Mouse (Mus musculus): ENCODE data around the gene Trpd52l3. TPM values are rescaled to one million over a fixed set of nuclear protein-coding genes. Genes with fewer than 3 reads are reported as not detected.
"Not testable (repeated sequence)": the region's sequence is repeated elsewhere in the genome, so short reads cannot be mapped to it uniquely, and the experiment has no call there.

Trpd52l3 gene
- polyA plus RNA-seq, 1 experiment from 2014 or later: not detected

GRCm38 (mm10) chr19:30016156-30016555 is 12.6 kb downstream of the Trpd52l3 start:
- no peaks in the 10 kb centered on the region for H3K4me1 ChIP-seq (ENCODE audit: control insufficient read depth, insufficient read depth, low read length)
- no peak for ATAC-seq (ENCODE audit: low read depth)
- H3K4me3 ChIP-seq (ENCODE audit: low read depth, low read length): no peak overlapping the region

GRCm38 (mm10) chr19:30023419-30023818 is 19.8 kb downstream of the Trpd52l3 start:
- H3K4me2 ChIP-seq (ENCODE audit: low read depth, low read length); H3K27me3 ChIP-seq (ENCODE audit: control insufficient read depth, insufficient read depth, low read length); H3K4me1 ChIP-seq (ENCODE audit: control insufficient read depth, insufficient read depth, low read length); H3K36me3 ChIP-seq (ENCODE audit: control insufficient read depth, insufficient read depth, low read length); H3K9me3 ChIP-seq (ENCODE audit: control insufficient read depth, low read length); H3K27ac ChIP-seq (ENCODE audit: low read depth, low read length); ATAC-seq (ENCODE audit: low read depth); H3K9ac ChIP-seq (replicated peaks; ENCODE audit: low read depth, low read length); H3K4me3 ChIP-seq (ENCODE audit: low read depth, low read length): not testable (repeated sequence)
- WGBS: 97% methylated on average over 10 of the region's 10 CpGs

More at GRCm38 (mm10) chr19:30016156-30016555, 12.6 kb downstream of the Trpd52l3 start:
- H3K4me2 ChIP-seq (ENCODE audit: low read depth, low read length): no peak overlapping the region
- H3K27ac ChIP-seq (ENCODE audit: low read depth, low read length): no peak overlapping the region
- no peaks in the 10 kb centered on the region for H3K36me3 ChIP-seq (ENCODE audit: control insufficient read depth, insufficient read depth, low read length)
- 72% methylated on average over 6 of the region's 6 CpGs for WGBS
- no peak overlapping the region for H3K9ac ChIP-seq (replicated peaks; ENCODE audit: low read depth, low read length)
- H3K27me3 ChIP-seq (ENCODE audit: control insufficient read depth, insufficient read depth, low read length): no peaks in the 10 kb centered on the region
- no peaks in the 10 kb centered on the region for H3K9me3 ChIP-seq (ENCODE audit: control insufficient read depth, low read length)

DNA sequence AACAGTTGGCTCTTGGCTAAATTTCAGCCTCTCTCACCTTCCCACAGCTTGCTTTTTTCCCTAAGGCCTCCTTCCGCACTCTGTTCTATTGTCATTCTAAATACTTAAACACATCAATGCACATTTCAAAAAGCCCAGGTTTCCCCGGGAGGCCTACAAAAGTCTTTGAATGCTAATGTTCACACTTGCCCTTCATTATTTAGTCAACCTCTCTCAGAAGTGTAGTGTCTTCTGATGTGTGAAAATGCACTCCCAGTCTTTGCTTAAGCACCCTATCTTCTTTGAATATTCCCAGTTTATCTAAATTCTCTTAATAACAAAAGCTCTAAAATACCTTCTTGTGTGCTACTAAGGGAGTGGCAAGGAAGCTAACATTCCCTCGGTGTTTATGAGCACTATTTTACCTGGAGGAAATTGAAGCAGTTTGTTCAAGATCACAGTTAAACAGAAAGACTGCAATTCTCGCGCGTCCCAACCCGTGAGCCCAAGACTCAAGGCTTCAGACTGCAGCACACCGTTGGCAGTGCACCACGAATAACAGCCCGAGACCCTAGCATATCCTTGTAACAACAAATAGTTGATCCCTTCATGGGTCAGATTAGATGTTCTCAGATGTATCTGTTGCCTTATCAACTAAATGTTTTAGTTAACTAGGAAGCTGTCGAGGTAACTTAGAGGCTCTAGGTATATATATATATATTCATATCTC is 25.6 kb downstream of the Trpd52l3 start:
- Histone ChIP-seq H3K9me3 (ENCODE audit: control insufficient read depth, low read length) (no peaks in the 10 kb centered on the region), H3K4me2 (ENCODE audit: low read depth, low read length) (peak overlapping the region; percentile 81), H3K27ac (ENCODE audit: low read depth, low read length) (no peak overlapping the region), H3K27me3 (ENCODE audit: control insufficient read depth, insufficient read depth, low read length) (no peaks in the 10 kb centered on the region), H3K4me3 (ENCODE audit: low read depth, low read length) (peak overlapping the region; percentile 77), H3K4me1 (ENCODE audit: control insufficient read depth, insufficient read depth, low read length) (peaks cover 34% of the 10 kb centered on the region), H3K9ac (replicated peaks; ENCODE audit: low read depth, low read length) (peak overlapping the region; percentile 88), H3K36me3 (ENCODE audit: control insufficient read depth, insufficient read depth, low read length) (no peaks in the 10 kb centered on the region)
- WGBS: 18% methylated on average over 11 of the region's 11 CpGs
- no peak for ATAC-seq (ENCODE audit: low read depth)

- peak within 1 kb of the TSS; percentile 77 for H3K4me3 ChIP-seq (ENCODE audit: low read depth, low read length)
- peak within 1 kb of the TSS; percentile 88 for H3K9ac ChIP-seq (replicated peaks; ENCODE audit: low read depth, low read length)
- no peaks in the 10 kb centered on the region for H3K36me3 ChIP-seq (ENCODE audit: control insufficient read depth, insufficient read depth, low read length)
- WGBS: 1% methylated on average over 72 of the region's 74 CpGs
- peaks cover 39% of the 10 kb centered on the region for H3K4me1 ChIP-seq (ENCODE audit: control insufficient read depth, insufficient read depth, low read length)
- H3K9me3 ChIP-seq (ENCODE audit: control insufficient read depth, low read length): no peaks in the 10 kb centered on the region
- ATAC-seq (ENCODE audit: low read depth): peak; percentile 97
- H3K4me2 ChIP-seq (ENCODE audit: low read depth, low read length): peak within 1 kb of the TSS; percentile 81
- H3K27me3 ChIP-seq (ENCODE audit: control insufficient read depth, insufficient read depth, low read length): no peaks in the 10 kb centered on the region
- H3K27ac ChIP-seq (ENCODE audit: low read depth, low read length): peak within 1 kb of the TSS; percentile 95
Observed at GRCm38 (mm10) chr19:30029894-30030635, 26.5 kb downstream of the Trpd52l3 start, which contains the start of gene Uhrf2. Uhrf2 (plus strand) TSS chr19:30030513.

GRCm38 (mm10) chr19:30030636-30031467 is 27.3 kb downstream of the Trpd52l3 start:
- Histone ChIP-seq H3K36me3 (ENCODE audit: control insufficient read depth, insufficient read depth, low read length) (no peaks in the 10 kb centered on the region), H3K9ac (replicated peaks; ENCODE audit: low read depth, low read length) (peak overlapping the region; percentile 88), H3K4me3 (ENCODE audit: low read depth, low read length) (peak overlapping the region; percentile 77), H3K9me3 (ENCODE audit: control insufficient read depth, low read length) (no peaks in the 10 kb centered on the region), H3K4me1 (ENCODE audit: control insufficient read depth, insufficient read depth, low read length) (peaks cover 39% of the 10 kb centered on the region), H3K27ac (ENCODE audit: low read depth, low read length) (peak overlapping the region; percentile 95), H3K27me3 (ENCODE audit: control insufficient read depth, insufficient read depth, low read length) (no peaks in the 10 kb centered on the region), H3K4me2 (ENCODE audit: low read depth, low read length) (peak overlapping the region; percentile 81)
- WGBS: under 1% methylated on average over 79 of the region's 92 CpGs
- ATAC-seq (ENCODE audit: low read depth): peak; percentile 23

DNA sequence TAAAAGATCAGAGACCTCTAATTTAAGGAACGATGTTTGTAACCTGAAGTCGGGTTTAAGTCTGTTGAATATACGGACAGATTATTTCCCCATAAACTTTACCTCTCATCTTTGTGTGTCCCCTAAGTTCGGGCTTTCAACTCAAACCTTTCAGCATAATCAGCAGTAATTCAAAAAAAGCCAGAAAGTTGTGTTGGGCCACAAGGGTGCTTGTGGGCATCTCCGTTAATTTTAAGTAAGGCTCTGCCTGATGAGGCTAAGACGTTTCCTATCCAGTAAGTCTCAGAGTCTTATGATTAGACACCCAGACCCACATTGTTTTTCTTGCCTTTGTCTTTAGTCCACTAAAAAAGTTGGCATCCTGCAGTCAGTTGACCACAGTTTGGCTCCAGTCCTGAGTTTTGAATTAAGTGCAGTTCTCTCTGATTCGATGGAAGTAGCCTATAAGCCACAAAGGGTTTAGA is 27.9 kb downstream of the Trpd52l3 start:
- 0 out of 2 replicates have a peak overlapping the region, but pooled peaks have one; percentile 95 for H3K27ac ChIP-seq (ENCODE audit: low read depth, low read length)
- 1% methylated on average over 7 of the region's 7 CpGs for WGBS
- ATAC-seq (ENCODE audit: low read depth): no peak
- peaks cover 41% of the 10 kb centered on the region for H3K4me1 ChIP-seq (ENCODE audit: control insufficient read depth, insufficient read depth, low read length)
- H3K27me3 ChIP-seq (ENCODE audit: control insufficient read depth, insufficient read depth, low read length): no peaks in the 10 kb centered on the region
- no peaks in the 10 kb centered on the region for H3K36me3 ChIP-seq (ENCODE audit: control insufficient read depth, insufficient read depth, low read length)
- no peaks in the 10 kb centered on the region for H3K9me3 ChIP-seq (ENCODE audit: control insufficient read depth, low read length)
- peak overlapping the region; percentile 88 for H3K9ac ChIP-seq (replicated peaks; ENCODE audit: low read depth, low read length)
- peak overlapping the region; percentile 81 for H3K4me2 ChIP-seq (ENCODE audit: low read depth, low read length)
- peak overlapping the region; percentile 77 for H3K4me3 ChIP-seq (ENCODE audit: low read depth, low read length)

GRCm38 (mm10) chr19:30032206-30032605 is 28.6 kb downstream of the Trpd52l3 start:
- H3K9me3 ChIP-seq (ENCODE audit: control insufficient read depth, low read length): no peaks in the 10 kb centered on the region
- H3K36me3 ChIP-seq (ENCODE audit: control insufficient read depth, insufficient read depth, low read length): no peaks in the 10 kb centered on the region
- H3K4me3 ChIP-seq (ENCODE audit: low read depth, low read length): peak overlapping the region; percentile 77
- no peak overlapping the region for H3K9ac ChIP-seq (replicated peaks; ENCODE audit: low read depth, low read length)
- peak overlapping the region; percentile 81 for H3K4me2 ChIP-seq (ENCODE audit: low read depth, low read length)
- peaks cover 41% of the 10 kb centered on the region for H3K4me1 ChIP-seq (ENCODE audit: control insufficient read depth, insufficient read depth, low read length)
- no peak for ATAC-seq (ENCODE audit: low read depth)
- WGBS: 29% methylated on average over 3 of the region's 3 CpGs
- H3K27me3 ChIP-seq (ENCODE audit: control insufficient read depth, insufficient read depth, low read length): no peaks in the 10 kb centered on the region
- no peak overlapping the region for H3K27ac ChIP-seq (ENCODE audit: low read depth, low read length)

GRCm38 (mm10) chr19:30035361-30035760 is 31.8 kb downstream of the Trpd52l3 start:
- Histone ChIP-seq H3K4me2 (ENCODE audit: low read depth, low read length) (no peak overlapping the region), H3K9ac (replicated peaks; ENCODE audit: low read depth, low read length) (no peak overlapping the region), H3K4me1 (ENCODE audit: control insufficient read depth, insufficient read depth, low read length) (peaks cover 31% of the 10 kb centered on the region), H3K9me3 (ENCODE audit: control insufficient read depth, low read length) (no peaks in the 10 kb centered on the region), H3K27ac (ENCODE audit: low read depth, low read length) (no peak overlapping the region), H3K36me3 (ENCODE audit: control insufficient read depth, insufficient read depth, low read length) (no peaks in the 10 kb centered on the region), H3K4me3 (ENCODE audit: low read depth, low read length) (no peak overlapping the region), H3K27me3 (ENCODE audit: control insufficient read depth, insufficient read depth, low read length) (no peaks in the 10 kb centered on the region)
- ATAC-seq (ENCODE audit: low read depth): no peak
- 69% methylated on average over 3 of the region's 3 CpGs for WGBS

All from neural tube, embryonic 14.5 days (tissue).